Mouse (Mus musculus): ENCODE measurements at regions not wholly inside any gene's neighbourhood (a gene's known extent, or its start where the extent isn't known, plus 50 kb on each side); places are given as distances from the start of the nearest gene placed in this dataset.

DNA sequence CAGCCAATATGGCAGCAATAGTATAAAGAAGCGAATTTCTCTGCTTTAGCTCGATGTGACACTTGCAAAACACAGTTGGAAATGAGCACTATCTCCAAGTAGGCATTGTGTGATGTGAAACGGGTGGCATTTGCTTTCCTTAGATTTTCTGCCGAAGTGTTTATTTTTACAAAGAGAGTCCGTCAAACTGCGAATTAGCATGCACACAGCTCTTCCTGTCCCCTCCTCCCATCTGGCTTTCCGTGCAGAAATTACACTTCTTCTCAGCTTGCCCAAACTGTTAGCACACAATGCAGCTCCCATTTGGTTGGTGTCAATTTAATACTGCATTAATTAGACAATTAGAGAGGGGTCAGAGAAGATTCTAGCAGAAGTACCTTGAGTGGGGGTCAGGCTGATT is 316.3 kb downstream of the Fam49a start:
- peak in 1 of 2 experiments; percentile 13 for DNase-seq (ENCODE audit: low spot score in 2 of 2)

DNA sequence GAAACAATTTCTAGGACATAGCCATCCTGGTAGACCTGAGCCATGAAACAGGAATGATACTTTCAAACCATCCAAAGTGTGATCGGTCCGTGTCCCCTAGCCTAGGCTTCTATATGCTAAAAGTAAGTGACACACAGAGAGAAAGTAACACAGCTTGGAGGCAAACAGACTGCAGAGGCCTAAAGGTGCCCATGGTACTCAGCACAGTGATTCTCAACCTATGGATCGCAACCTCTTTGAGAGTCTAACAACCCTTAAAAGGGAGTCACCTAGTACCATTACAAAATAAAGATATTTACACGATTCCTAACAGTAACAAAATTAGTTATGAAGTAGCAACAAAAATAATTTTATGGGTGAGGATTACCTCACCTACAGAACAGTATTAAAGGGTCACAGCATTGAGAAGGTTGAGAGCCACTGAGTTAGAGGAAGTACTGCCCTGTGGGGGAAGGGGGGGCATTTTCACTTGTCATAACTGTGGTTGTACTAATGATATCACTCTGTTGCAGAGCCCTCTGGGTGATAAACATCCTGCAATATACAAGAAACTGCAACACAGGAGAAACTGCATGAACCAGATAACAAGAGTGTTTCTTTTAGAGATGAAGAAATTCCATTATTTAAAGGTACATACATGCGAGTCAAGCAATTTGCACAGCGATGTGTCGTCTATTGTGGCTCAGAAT is 308.8 kb downstream of the Fam49a start:
- no peak for DNase-seq (ENCODE audit: low spot score in 2 of 2)

DNA sequence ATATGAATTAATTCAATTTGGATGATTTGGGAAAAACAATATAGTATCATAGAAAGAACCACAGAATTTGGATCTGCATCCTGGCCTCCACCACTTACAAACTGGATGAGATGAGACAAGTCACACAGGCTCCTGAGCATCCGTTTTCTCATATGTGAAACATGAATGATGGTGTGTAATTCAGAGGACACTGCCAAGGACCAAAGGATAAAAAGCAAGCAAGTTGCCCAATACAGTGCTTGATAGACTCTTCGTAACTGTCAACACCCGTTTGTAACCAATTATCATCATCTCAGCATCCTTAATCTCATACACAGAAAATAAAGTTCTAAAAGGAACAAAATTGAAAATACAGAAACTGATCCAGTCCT is 305.8 kb downstream of the Fam49a start:
- no peak for DNase-seq (ENCODE audit: low spot score in 2 of 2)

DNA sequence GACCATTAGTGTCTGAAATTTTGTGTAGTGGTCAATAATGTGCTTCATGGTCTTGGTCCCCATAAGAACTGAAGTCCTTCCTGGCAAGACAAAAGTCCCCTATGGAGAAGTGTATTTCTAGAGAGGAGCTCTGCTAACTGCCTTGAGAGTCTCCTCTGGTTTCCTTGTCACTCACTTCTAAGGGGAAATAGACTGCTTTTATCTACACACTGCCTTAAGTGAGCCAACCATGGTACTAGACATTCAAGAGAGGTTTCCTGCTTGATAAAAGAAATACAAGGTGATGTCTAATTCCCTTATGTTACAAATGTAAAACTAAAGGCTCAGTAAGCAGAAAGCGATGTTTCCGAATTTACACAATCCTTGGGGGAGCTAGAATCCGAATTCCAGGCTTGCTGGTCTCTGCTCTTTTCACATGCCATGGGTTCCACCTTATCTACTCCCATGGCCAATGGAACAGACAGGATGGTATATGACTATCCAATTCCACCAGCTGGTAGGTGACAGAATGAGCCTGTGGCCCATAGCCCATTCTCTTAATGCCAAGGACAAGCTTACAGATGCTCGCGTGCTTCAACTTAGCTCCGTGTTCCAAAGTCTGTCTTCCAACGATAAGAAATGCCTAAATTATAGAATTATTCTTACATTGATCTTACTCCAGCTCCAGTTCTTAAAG is 305.3 kb downstream of the Fam49a start:
- DNase-seq (ENCODE audit: low spot score in 2 of 2) = no peak

DNA sequence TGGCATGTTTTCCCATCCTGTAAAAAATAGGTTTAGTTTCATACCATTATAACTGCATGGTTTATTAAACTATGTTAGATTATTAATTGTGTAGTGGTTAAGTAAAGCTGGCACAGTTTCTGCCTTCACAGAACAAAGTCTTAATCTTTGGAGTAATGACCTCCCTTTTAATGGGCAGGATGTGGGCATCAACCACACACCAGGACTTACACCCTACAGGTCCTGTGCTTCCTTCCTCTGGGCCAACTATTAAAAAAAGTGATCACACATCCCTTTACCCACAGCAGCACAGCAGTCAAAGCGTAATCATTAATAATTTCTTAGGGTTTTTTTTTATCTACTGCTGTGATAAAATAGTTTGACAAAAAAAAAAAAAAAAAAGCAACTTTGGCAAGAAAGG is 300.3 kb downstream of the Fam49a start:
- DNase-seq (ENCODE audit: low spot score in 2 of 2) = no peak

DNA sequence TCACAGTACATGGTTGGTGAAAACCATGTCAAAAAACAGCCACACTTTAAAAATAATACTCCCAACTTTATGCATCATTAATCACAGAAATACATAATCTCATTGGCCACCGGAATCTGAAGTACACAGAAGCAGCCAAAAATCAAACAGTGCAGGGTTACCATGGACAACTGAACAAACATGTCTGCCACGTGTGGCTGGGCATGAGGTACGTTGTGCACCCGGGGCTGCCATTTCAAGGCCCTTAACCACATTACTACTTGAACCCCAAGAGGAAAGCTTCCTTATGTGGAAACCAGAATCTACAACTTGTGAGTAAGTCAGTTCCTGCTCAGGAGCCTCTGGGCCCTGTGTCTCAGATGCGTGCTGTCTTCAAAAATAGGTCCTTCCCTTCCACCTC is 289.9 kb downstream of the Fam49a start:
- DNase-seq (ENCODE audit: low spot score in 2 of 2) = no peak

DNA sequence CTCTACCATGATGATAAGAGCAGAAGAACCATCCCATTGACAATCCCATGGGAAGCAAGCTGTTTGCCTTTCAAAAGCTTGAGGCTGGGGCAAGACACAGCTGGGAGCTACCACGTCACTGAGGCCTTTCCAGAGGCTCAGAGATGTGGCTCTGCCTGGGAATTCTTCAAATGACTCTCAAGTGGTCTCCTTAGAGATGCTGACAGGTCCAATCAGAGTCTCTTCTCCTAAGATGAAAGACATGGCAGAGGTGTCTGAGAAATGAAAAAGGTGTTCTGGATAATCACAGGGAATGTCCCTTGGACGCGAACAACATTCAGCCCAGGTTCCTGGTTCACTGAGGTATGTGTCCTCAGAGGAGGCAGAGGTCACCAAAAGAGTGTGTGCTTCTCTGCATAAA is 287.7 kb downstream of the Fam49a start:
- DNase-seq (ENCODE audit: low spot score in 2 of 2) = no peak

DNA sequence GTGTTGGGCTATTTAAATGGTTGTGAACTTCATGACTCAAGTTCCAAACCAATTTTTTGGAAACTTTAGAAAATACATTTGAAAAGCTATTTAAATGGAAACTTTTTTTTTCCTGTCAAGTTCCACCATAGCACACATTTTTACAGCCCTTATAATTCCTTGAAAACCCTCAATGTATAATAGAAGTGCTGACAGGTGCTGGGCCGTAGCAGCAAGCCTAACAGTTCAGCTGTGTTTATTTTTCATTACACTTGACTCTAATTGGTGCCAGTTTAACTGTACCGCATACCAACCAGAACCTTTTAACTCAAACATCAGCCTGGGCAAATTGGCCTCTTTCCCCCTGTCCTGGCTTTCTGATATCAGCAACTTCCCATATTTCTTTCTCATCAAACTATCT is 286.7 kb downstream of the Fam49a start:
- DNase-seq (ENCODE audit: low spot score in 2 of 2) = no peak

DNA sequence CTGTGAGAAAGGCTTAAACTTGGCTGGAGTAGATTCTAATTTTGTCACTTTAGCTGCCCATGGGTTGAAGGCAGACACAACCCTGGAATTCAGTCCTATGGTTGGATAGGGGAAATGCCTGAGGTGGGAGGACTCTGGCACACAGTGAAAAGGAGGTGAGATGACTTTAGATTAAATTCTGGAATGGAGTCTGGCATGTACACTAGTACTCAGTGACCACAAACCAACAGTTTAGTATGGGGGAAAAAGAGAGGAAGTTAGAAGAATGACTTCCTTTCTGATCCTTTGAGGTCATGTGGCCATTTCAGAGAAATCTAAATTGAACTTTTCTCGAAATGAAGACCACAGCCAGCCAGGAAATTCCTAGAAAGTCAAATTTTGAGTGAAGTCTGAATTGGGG is 285.5 kb downstream of the Fam49a start:
- DNase-seq (ENCODE audit: low spot score in 2 of 2) = no peak

DNA sequence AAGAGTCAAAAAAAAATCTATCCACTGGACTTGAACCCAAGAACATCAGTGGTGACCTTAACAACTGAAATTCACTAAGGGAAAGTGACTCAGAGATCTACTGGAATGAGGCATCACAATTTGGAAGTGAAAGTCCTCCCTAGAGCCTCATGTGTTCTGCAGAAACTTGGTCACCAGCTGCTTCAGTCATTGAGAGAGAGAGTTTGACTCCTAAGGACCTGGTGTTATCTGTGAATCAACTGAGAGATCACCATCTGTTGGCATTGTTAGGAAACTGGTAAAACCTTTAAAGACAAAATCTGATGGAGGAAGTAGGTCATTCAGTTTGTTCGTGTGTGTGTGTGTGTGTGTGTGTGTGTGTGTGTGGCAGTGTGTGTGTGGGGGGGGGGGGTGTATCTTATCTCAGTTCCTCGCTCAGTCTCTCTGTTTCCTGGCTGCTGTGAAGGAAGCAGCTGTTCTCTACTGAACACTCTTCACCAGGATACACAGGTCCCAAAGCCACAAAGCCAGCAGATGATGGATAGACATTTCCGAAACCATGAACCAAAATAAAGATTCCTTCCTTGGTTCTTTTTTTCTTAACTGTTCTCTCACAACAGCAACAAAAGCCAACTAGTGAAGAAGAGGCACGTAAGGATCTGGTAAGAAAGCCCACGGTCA is 284.6 kb downstream of the Fam49a start:
- no peak for DNase-seq (ENCODE audit: low spot score in 2 of 2)

DNA sequence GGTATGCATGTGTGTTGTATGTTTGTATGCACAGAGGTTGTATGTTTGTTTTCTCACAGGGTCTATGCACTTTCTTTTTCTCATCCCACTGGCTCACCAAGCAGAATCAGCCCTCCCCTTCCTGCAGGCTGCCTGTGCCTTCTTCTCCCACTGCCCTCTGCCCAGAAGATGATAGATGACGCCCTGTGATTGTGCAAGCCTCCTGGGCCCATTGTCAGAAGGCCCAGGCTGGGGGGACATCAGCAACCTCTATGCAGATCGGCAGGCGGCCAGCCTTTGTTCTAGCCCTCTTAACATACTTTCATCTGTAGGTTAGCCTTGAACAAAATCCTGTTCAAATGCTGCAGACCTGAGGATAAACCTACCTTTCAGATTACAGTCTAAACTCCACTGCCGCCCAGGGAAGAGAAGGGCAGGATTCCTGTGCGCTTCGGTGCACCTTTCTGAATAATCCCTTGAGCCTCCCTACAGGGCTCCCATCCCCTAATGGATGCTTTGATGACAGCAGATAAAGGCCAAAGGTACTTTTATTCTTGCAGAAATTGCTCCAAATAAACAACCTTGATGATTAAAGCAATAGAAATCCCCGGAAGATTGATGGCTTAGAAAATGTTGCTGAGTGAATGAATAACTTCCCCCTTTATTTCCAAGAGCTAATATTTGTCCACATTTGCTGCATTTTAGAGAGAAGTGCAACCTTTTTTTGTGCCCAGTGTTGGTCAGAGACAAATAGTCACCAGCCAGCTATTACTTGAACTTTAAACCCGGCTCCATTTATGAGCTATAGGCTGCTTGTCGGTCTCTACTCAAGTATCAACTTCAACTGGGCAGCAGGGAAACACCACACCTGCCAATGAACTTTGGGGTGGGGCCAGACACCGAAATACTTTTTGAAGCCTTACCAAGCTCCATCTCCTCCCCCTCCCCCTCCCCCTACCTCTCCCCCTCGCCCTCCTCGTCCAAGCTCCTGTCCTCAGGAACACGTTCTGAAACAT is 279.4 kb downstream of the Fam49a start:
- DNase-seq (ENCODE audit: low spot score in 2 of 2) = no peak

DNA sequence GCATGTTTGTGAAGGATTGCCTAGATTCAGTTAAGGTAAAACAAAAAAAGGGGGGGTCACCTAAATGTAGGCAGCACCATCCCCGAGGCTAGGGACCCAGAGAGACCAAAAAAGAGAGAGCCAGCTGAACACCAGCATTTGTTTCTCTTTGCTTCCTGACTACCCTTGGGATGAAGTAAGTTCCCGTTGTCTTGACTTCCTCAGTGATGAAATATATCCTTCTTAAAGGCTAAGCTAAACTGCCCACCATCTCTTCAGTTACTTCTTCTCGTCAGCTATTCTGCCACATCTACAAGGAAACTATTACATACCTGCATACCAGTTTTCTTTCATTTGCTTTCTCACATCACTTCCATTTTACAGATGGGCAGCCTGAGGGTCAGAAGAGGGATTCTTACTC is 277.4 kb downstream of the Fam49a start:
- DNase-seq (ENCODE audit: low spot score in 2 of 2) = no peak

DNA sequence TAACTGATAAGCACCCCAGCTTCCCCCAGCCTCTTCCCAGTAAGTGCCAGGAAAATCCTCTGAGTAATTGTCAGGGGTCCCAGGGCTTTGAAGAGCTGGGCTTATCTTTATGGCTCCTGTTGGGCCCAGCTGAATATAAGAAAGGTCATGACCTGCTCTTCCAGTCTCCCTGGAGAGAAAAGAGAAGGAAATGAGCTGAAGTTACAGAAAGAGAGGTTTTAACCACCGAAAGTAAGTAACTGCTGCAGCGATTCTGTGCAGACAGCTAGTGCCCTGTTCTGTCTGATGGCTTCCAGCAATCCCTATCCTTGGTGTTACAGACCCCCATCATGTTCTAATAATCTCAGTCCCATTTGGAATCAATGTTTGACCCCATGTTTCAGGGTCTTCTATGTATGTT is 272.8 kb downstream of the Fam49a start:
- DNase-seq (ENCODE audit: low spot score in 2 of 2) = no peak

DNA sequence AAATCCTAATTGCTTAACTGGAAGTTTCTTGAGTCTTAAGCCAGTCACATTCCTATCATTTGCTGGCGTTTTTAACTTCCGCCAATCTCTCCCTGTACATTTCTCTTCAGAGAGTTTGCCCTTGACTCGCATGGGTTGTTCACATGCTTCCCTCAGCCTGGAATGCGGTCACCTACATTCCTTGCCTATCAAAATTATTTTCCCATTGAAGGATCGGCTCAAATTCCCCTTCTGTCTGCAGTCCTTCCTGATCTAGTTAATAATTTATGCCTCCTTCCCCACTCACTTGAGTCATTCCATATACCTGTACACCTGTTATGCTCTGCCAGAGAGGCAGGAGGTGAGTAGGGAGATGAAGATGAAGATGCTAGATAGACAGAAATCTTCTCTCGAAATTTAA is 268.9 kb downstream of the Fam49a start:
- no peak for DNase-seq (ENCODE audit: low spot score in 2 of 2)

DNA sequence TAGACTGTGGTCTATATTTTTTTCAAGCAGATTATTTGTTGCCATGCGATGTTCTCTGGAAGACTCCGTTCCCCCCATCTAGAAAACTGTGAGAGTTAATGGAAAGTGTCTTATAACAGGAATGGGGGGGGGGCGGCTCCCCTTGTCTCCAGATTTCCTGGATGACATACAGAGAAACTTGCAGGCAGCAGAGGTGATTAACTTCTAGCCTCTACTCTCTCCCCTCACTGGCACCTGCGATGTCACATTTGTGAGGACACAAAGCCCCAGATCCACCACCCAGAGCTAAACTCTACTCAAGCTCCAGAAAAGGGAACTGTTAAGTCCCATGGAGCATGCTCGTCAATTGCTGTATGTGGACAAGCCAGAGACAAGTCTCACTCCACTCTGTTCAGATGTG is 267.6 kb downstream of the Fam49a start:
- DNase-seq (ENCODE audit: low spot score in 2 of 2) = no peak

DNA sequence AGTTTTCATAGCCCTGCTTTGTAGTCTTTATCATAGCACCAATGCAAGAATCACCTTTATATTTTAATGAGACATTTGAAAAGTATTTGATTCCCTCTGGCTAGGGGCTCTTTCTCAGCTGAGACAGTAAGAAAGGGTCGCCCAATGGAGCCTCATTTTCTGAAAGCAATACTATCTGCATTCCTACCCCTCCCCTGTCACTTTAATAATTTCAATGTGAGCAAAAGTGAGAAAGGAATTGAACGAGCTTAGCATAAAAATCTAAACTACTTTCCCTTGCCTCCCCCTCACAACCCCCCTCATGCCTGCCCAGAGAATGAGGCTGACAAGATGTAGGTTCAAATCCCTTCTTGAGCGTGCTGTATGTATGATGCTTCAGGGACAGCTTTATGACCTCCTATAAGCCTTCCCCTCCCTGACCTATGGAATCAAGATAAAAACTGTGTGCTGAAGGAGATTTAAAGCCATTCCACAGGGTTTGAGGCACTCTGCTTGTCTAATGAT is 266.6 kb downstream of the Fam49a start:
- DNase-seq (ENCODE audit: low spot score in 2 of 2) = no peak

DNA sequence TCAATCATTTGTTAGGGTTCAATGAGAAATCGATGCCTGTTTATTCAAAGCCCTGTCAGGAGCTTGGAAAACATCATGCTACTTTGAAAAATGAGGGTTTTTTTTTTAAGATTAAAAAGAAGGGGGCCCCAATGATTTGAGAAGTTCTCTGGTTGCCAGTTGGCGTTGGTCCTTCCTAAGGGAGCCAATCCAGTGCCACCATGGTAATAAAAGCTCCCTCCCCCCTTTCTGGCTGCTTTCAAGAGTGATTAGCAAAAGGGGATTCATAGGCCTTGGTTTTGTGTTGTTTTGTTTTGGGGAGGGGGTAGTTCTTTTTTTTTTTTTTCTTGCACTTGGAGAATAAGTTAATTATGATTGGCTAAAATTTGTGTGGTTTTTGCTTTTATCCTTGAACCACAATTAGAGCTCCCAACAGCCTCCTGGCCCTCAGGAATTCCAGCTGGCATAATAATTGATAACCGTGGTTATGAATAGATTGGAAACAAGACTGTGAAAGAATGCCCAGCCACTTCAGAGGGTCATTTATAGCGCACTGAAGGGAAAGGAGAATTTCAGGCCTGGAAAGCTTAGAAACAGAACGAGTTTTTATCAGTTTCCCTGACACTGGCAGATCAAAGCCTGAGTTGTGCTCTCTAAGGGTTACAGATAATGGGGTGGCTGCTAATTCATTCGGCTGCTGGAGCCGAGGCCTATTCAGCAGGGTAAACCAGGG is 266.0 kb downstream of the Fam49a start:
- DNase-seq (ENCODE audit: low spot score in 2 of 2) = no peak

DNA sequence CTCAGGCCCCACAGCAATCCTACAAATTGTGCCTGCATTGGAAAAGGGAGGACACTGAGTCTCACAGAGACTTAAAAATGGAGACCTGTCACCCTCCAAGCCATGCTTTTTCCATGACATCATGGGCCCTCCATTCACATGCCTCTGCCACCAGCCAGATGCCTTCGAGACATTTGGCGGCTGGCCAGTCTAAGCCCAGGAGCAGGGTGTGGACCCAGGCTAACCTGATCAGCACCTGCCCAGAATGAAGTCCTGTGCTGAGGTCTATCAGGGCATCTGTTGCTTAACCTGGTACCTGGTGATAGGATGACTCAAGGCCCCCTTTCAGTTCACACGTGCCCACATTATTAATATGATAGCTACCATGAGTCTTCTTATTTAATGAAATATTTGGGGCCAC is 265.4 kb downstream of the Fam49a start:
- no peak for DNase-seq (ENCODE audit: low spot score in 2 of 2)

DNA sequence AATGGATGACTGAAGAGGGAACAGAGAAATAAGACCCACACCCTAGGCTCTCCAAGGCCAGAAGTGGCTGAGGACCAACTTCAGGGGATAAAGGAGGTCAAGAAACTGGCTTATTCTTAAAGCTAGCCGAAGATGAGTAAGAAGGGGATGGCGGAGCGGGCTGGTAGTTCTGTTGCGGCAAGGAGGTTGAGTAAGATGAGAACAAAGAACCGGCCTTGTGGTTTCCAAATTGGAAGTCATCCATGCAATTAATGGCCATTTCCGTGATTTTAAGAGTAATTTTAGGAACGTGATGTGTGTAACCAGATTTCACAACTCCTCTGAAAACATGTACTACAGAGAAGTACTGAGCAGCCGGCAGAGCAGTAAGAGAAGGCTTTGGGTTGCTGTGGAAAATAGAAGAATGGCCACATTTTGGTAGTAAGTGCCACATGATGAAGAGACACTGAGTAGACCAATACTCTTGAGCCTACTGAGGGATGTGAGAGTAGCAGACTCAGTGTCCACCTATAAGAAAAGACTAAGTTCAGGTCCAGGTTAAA is 258.4 kb downstream of the Fam49a start:
- DNase-seq (ENCODE audit: low spot score in 2 of 2) = no peak

DNA sequence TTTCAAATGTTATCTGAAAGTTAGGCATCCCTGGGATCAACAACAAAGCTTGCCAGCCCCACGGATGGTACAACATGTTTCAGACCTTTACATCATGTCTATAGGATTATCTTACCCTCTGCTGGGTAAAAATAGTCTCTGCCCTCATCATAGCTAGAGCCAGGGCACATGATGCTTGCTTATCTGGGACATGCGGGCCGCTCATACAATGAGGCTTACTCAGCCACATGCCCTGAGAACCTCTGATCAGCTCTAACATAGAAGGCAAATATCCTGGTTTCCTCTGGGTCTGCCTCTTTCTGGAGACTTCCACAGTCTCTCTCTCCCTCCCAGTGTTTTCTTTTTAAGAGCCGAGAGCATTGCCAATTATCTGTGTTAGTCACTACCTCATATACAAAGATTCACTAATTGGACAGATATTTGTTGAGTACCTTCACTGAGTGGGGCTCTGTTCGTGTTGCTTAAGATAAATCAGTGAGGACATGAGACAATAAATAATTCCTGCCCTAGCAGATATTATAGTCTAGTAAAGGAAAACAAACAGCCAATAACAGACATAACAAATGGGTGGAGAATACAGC is 256.6 kb downstream of the Fam49a start:
- no peak for DNase-seq (ENCODE audit: low spot score in 2 of 2)

DNA sequence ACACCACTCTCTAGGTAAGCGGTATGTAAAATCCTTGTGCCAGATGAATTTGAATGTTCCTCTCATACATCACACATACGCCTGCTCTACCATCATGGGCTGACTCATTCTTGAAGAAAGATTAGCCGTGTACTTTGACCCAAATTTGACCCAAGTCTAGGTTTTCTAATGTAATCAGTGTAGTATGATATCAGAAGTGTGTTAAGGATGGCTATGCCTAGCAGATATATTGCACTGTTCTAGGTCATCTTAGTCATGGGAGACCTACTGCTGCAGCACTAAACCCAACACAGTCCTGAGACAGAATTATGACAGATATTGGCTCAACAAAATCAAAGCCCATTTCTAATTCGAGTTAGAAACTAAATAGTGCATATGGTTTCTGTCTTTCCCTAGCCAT is 255.1 kb downstream of the Fam49a start:
- no peak for DNase-seq (ENCODE audit: low spot score in 2 of 2)
